Comparison of ENCODE assay signal across 12 mouse cellular contexts in the genomic region with DNA sequence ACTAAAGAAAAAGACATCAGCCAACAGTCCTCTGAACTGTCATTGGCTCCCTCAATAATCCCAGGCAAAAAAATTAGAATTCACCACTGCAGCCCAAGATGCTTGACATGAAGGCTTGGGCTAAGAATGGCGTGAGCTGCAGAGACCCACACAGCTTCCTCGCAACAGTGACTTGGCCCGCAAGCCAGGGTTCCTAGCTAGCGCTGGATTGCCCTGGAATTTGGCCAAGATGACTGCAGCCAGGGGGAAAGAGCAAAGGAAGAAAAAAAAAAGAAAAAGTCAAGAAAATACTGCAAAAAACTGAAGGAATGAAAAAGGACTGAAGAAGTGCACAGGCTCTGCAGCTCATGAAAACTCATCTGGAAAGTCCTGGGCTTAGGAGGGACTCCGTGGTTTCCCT. TPM values are rescaled to one million over a fixed set of nuclear protein-coding genes. Genes with fewer than 3 reads are reported as not detected.
DNase-seq lines count a peak whose midpoint lies in the region; ATAC-seq and TF ChIP-seq lines count a peak whose summit lies in the region.
"Had no signal": no experiment of that assay in that cellular context is flagged by ENCODE, and none has a peak within 500 bp of the region (broad histone marks: within the 10 kb centered on the region; RNA-seq: fewer than 3 reads in every experiment).

No protein-coding gene starts in this region.

- H3K9ac ChIP-seq in midbrain, embryonic 14.5 days (replicated peaks; ENCODE audit: low read length): no peak overlapping the region
- no peak overlapping the region for H3K9ac ChIP-seq in midbrain, embryonic 15.5 days
- H3K9ac ChIP-seq in liver, embryonic 12.5 days: no peak overlapping the region
- H3K9ac ChIP-seq: liver, embryonic 14.5 days had no signal

- H3K36me3 ChIP-seq in midbrain, embryonic 14.5 days (ENCODE audit: control insufficient read depth, insufficient read depth, low read length): no peaks in the 10 kb centered on the region
- H3K36me3 ChIP-seq in midbrain, embryonic 15.5 days (replicated peaks): no peaks in the 10 kb centered on the region
- no peaks in the 10 kb centered on the region for H3K36me3 ChIP-seq in liver, embryonic 12.5 days
- H3K36me3 ChIP-seq: forebrain, embryonic 10.5 days had no signal

- H3K4me3 ChIP-seq in gastrocnemius, adult 2 months: no peak overlapping the region
- H3K4me3 ChIP-seq in midbrain, embryonic 14.5 days (replicated peaks; ENCODE audit: low read depth, low read length): no peak overlapping the region
- no peak overlapping the region for H3K4me3 ChIP-seq in midbrain, embryonic 15.5 days
- no peak overlapping the region for H3K4me3 ChIP-seq in liver, embryonic 12.5 days
- H3K4me3 ChIP-seq: forebrain, embryonic 10.5 days had no signal

- H3K4me2 ChIP-seq in midbrain, embryonic 14.5 days (ENCODE audit: low read length): no peak overlapping the region
- H3K4me2 ChIP-seq in midbrain, embryonic 15.5 days: no peak overlapping the region
- no peak overlapping the region for H3K4me2 ChIP-seq in liver, embryonic 12.5 days

- no peak for TF ChIP-seq CTCF in gastrocnemius, adult 2 months (IDR thresholded peaks at IDR 0.05)

- no peaks in the 10 kb centered on the region for H3K9me3 ChIP-seq in midbrain, embryonic 14.5 days (ENCODE audit: control insufficient read depth, low read length)
- H3K9me3 ChIP-seq in midbrain, embryonic 15.5 days: no peaks in the 10 kb centered on the region
- H3K9me3 ChIP-seq in liver, embryonic 12.5 days (replicated peaks): no peaks in the 10 kb centered on the region
- H3K9me3 ChIP-seq: forebrain, embryonic 10.5 days had no signal

- H3K27ac ChIP-seq in gastrocnemius, adult 2 months: no peak overlapping the region
- H3K27ac ChIP-seq in midbrain, embryonic 14.5 days (replicated peaks; ENCODE audit: low read depth, low read length): no peak overlapping the region
- no peak overlapping the region for H3K27ac ChIP-seq in midbrain, embryonic 15.5 days
- H3K27ac ChIP-seq in liver, embryonic 12.5 days: no peak overlapping the region
- H3K27ac ChIP-seq: liver, embryonic 14.5 days had no signal

- 67% methylated on average over 5 of the region's 5 CpGs for WGBS in midbrain, embryonic 14.5 days
- 72% methylated on average over 5 of the region's 5 CpGs for WGBS in midbrain, embryonic 15.5 days
- WGBS in liver, embryonic 12.5 days (ENCODE audit: insufficient replicate concordance): 73% methylated on average over 5 of the region's 5 CpGs

- no peaks in the 10 kb centered on the region for H3K27me3 ChIP-seq in midbrain, embryonic 14.5 days (ENCODE audit: control insufficient read depth, insufficient read depth, low read length)
- peaks cover 5% of the 10 kb centered on the region; the same call in 1 of the 2 replicates for H3K27me3 ChIP-seq in midbrain, embryonic 15.5 days (replicated peaks)
- no peaks in the 10 kb centered on the region for H3K27me3 ChIP-seq in liver, embryonic 12.5 days (replicated peaks)

- no peak for ATAC-seq in midbrain, embryonic 14.5 days (ENCODE audit: low FRiP score, low TSS enrichment)
- no peak for ATAC-seq in midbrain, embryonic 15.5 days (replicated peaks)
- ATAC-seq in inflammation-experienced regulatory T-cells, adult 6 months: no peak
- ATAC-seq in liver, embryonic 12.5 days: no peak
- ATAC-seq: hindbrain, embryonic 16.5 days had no signal

- intact Hi-C loops in gastrocnemius, adult 2 months (cut with DNase I): no loop called here

- DNase-seq in gastrocnemius, adult 2 months: peak; percentile 63
- DNase-seq in gastrocnemius, postnatal 25 days: no peak
- peak; percentile 38 for DNase-seq in midbrain, embryonic 14.5 days
- DNase-seq in heart, postnatal 4 days: peak; percentile 62
- peak; percentile 69 for DNase-seq in lung, postnatal 10 days
- DNase-seq: thymus, postnatal 4 days had no signal

- peaks cover 27% of the 10 kb centered on the region for H3K4me1 ChIP-seq in midbrain, embryonic 14.5 days (ENCODE audit: control insufficient read depth, insufficient read depth, low read length)
- peaks cover 28% of the 10 kb centered on the region for H3K4me1 ChIP-seq in midbrain, embryonic 15.5 days
- H3K4me1 ChIP-seq in liver, embryonic 12.5 days: peaks cover 53% of the 10 kb centered on the region

RNA-seq across cellular contexts. Expression of gene Sec22b, which starts 43.5 kb away (rescaled TPM):
- 10 to 100 TPM; 24.2 to 32.1 TPM for total RNA-seq in gastrocnemius, adult 2 months (2021)
- 10 to 100 TPM; 26.0 to 26.3 TPM for total RNA-seq in gastrocnemius, postnatal 25 days (2021)
- polyA plus RNA-seq in midbrain, embryonic 14.5 days (2014; fragmentation: Nextera tagmentation; extraction: Ambion mirVana): 99.3 and 114 TPM in 2 replicates
- 89.3 and 93.7 TPM in 2 replicates for polyA plus RNA-seq in midbrain, embryonic 15.5 days (2015; fragmentation: Nextera tagmentation; extraction: Ambion mirVana)
- total RNA-seq in heart, postnatal 4 days (2021): 10 to 100 TPM; 62.4 to 63.3 TPM
- polyA plus RNA-seq in inflammation-experienced regulatory T-cells, adult 6 months (2017; shearing (Covaris generic)): 100 to 1,000 TPM in 1 of 3 experiments, 10 to 100 TPM in 2; 74.0 to 102 (median 82.1) TPM
- 67.1 and 69.2 TPM in 2 replicates for polyA plus RNA-seq in liver, embryonic 12.5 days (2016; fragmentation: Nextera tagmentation; extraction: Ambion mirVana)

RNA-seq across cellular contexts. Expression of gene Pde4dip, which starts 56.0 kb away (rescaled TPM):
- 1,000 to 10,000 TPM; 3,559 to 3,570 TPM for total RNA-seq in gastrocnemius, adult 2 months (2021)
- 1,000 to 10,000 TPM; 3,024 to 3,244 TPM for total RNA-seq in gastrocnemius, postnatal 25 days (2021)
- 63.3 and 76.3 TPM in 2 replicates for polyA plus RNA-seq in midbrain, embryonic 14.5 days (2014; fragmentation: Nextera tagmentation; extraction: Ambion mirVana)
- 69.7 and 75.7 TPM in 2 replicates for polyA plus RNA-seq in midbrain, embryonic 15.5 days (2015; fragmentation: Nextera tagmentation; extraction: Ambion mirVana)
- total RNA-seq in heart, postnatal 4 days (2021): 100 to 1,000 TPM; 632 to 678 TPM
- 10 to 100 TPM in 2 of 3 experiments, 1 to 10 TPM in 1; 9.1 to 13.1 (median 11.2) TPM for polyA plus RNA-seq in inflammation-experienced regulatory T-cells, adult 6 months (2017; shearing (Covaris generic))
- polyA plus RNA-seq in liver, embryonic 12.5 days (2016; fragmentation: Nextera tagmentation; extraction: Ambion mirVana): 8.9 and 9.9 TPM in 2 replicates
